Mouse (Mus musculus): Measurements from ENCODE around the gene Rere. TPM values are rescaled to one million over a fixed set of nuclear protein-coding genes. Genes with fewer than 3 reads are reported as not detected.
"Not testable (repeated sequence)": the region's sequence is repeated elsewhere in the genome, so short reads cannot be mapped to it uniquely, and the experiment has no call there.

Rere gene
- polyA plus RNA-seq, 1 experiment from 2014 or later, result 41.2 TPM

- H3K4me2 ChIP-seq, result no peak overlapping the region
- no peak for ATAC-seq (ENCODE audit: low read depth)
- no peak overlapping the region for H3K9ac ChIP-seq
- no peaks in the 10 kb centered on the region for H3K9me3 ChIP-seq
- 69% methylated on average over 4 of the region's 4 CpGs for WGBS
- H3K4me1 ChIP-seq (replicated peaks), result peaks cover 65% of the 10 kb centered on the region
- no peaks in the 10 kb centered on the region for H3K27me3 ChIP-seq
- 0 out of 2 replicates have a peak overlapping the region, but pooled peaks have one; percentile 18 for H3K27ac ChIP-seq (replicated peaks)
- no peak overlapping the region for H3K4me3 ChIP-seq
- H3K36me3 ChIP-seq, result no peaks in the 10 kb centered on the region
These were observed 310.2 kb downstream of the Rere start for GRCm38 (mm10) chr4:150591602-150592001.

- no peak for ATAC-seq (ENCODE audit: low read depth)
These were observed 310.6 kb downstream of the Rere start for GRCm38 (mm10) chr4:150592087-150592486.

GRCm38 (mm10) chr4:150593473-150594217, 312.2 kb downstream of the Rere start:
- no peak overlapping the region for H3K9ac ChIP-seq
- H3K27ac ChIP-seq (replicated peaks), result no peak overlapping the region; the same call in 1 of the 2 replicates
- no peaks in the 10 kb centered on the region for H3K9me3 ChIP-seq
- no peak overlapping the region for H3K4me2 ChIP-seq
- WGBS, result 81% methylated on average over 4 of the region's 4 CpGs
- H3K36me3 ChIP-seq, result no peaks in the 10 kb centered on the region
- no peak overlapping the region for H3K4me3 ChIP-seq
- H3K27me3 ChIP-seq, result no peaks in the 10 kb centered on the region
- H3K4me1 ChIP-seq (replicated peaks), result peaks cover 64% of the 10 kb centered on the region
- ATAC-seq (ENCODE audit: low read depth), result no peak

More at GRCm38 (mm10) chr4:150592087-150592486, 310.6 kb downstream of the Rere start:
- Histone ChIP-seq H3K27ac (replicated peaks) (peak overlapping the region; percentile 56), H3K4me2 (no peak overlapping the region), H3K27me3 (no peaks in the 10 kb centered on the region), H3K4me1 (replicated peaks) (peaks cover 60% of the 10 kb centered on the region), H3K9me3 (no peaks in the 10 kb centered on the region), H3K9ac (no peak overlapping the region), H3K4me3 (no peak overlapping the region), H3K36me3 (no peaks in the 10 kb centered on the region)
- WGBS, result 84% methylated on average over 6 of the region's 6 CpGs

GRCm38 (mm10) chr4:150594298-150594829, 312.9 kb downstream of the Rere start:
- Histone ChIP-seq H3K27ac (replicated peaks) (no peak overlapping the region; the same call in 1 of the 2 replicates), H3K9me3 (no peaks in the 10 kb centered on the region), H3K36me3 (no peaks in the 10 kb centered on the region), H3K4me3 (no peak overlapping the region), H3K4me1 (replicated peaks) (peaks cover 66% of the 10 kb centered on the region), H3K9ac (no peak overlapping the region), H3K4me2 (no peak overlapping the region), H3K27me3 (no peaks in the 10 kb centered on the region)
- 91% methylated on average over 4 of the region's 4 CpGs for WGBS
- ATAC-seq (ENCODE audit: low read depth), result no peak

GRCm38 (mm10) chr4:150595071-150595470, 313.6 kb downstream of the Rere start:
- Histone ChIP-seq H3K27me3 (no peaks in the 10 kb centered on the region), H3K27ac (replicated peaks) (no peak overlapping the region), H3K4me3 (no peak overlapping the region), H3K9ac (no peak overlapping the region), H3K9me3 (no peaks in the 10 kb centered on the region), H3K36me3 (no peaks in the 10 kb centered on the region), H3K4me1 (replicated peaks) (peaks cover 64% of the 10 kb centered on the region), H3K4me2 (no peak overlapping the region)
- 80% methylated on average over 3 of the region's 3 CpGs for WGBS
- ATAC-seq (ENCODE audit: low read depth), result no peak

GRCm38 (mm10) chr4:150595991-150596390, 314.5 kb downstream of the Rere start:
- H3K9me3 ChIP-seq, result no peaks in the 10 kb centered on the region
- no peak overlapping the region for H3K4me2 ChIP-seq
- WGBS, result 89% methylated on average over 5 of the region's 5 CpGs

GRCm38 (mm10) chr4:150598686-150599085, 317.2 kb downstream of the Rere start:
- no peak overlapping the region for H3K4me3 ChIP-seq
- H3K27me3 ChIP-seq, result no peaks in the 10 kb centered on the region
- 76% methylated on average over 1 of the region's 1 CpGs for WGBS
- no peak overlapping the region for H3K9ac ChIP-seq
- no peak overlapping the region for H3K4me2 ChIP-seq
- H3K36me3 ChIP-seq, result no peaks in the 10 kb centered on the region
- no peak for ATAC-seq (ENCODE audit: low read depth)
- H3K9me3 ChIP-seq, result no peaks in the 10 kb centered on the region
- peaks cover 42% of the 10 kb centered on the region for H3K4me1 ChIP-seq (replicated peaks)
- 0 out of 2 replicates have a peak overlapping the region, but pooled peaks have one; percentile 9 for H3K27ac ChIP-seq (replicated peaks)

More at GRCm38 (mm10) chr4:150595991-150596390, 314.5 kb downstream of the Rere start:
- ATAC-seq (ENCODE audit: low read depth), result no peak
- no peak overlapping the region for H3K27ac ChIP-seq (replicated peaks)
- H3K36me3 ChIP-seq, result no peaks in the 10 kb centered on the region
- no peak overlapping the region for H3K9ac ChIP-seq
- no peaks in the 10 kb centered on the region for H3K27me3 ChIP-seq
- H3K4me3 ChIP-seq, result no peak overlapping the region
- H3K4me1 ChIP-seq (replicated peaks), result peaks cover 55% of the 10 kb centered on the region

- 74% methylated on average over 3 of the region's 3 CpGs for WGBS
- Histone ChIP-seq H3K27me3 (no peaks in the 10 kb centered on the region), H3K27ac (replicated peaks) (0 out of 2 replicates have a peak overlapping the region, but pooled peaks have one; percentile 2), H3K36me3 (no peaks in the 10 kb centered on the region), H3K4me3 (no peak overlapping the region), H3K4me1 (replicated peaks) (peaks cover 48% of the 10 kb centered on the region), H3K4me2 (no peak overlapping the region), H3K9ac (no peak overlapping the region), H3K9me3 (no peaks in the 10 kb centered on the region)
- no peak for ATAC-seq (ENCODE audit: low read depth)
These were observed 317.9 kb downstream of the Rere start for GRCm38 (mm10) chr4:150599119-150599992.

- H3K4me1 ChIP-seq (replicated peaks), result peaks cover 60% of the 10 kb centered on the region
- not testable (repeated sequence) for H3K27ac ChIP-seq (replicated peaks); H3K4me2 ChIP-seq; H3K9ac ChIP-seq; H3K36me3 ChIP-seq; H3K4me3 ChIP-seq; H3K27me3 ChIP-seq; H3K9me3 ChIP-seq; ATAC-seq (ENCODE audit: low read depth)
- 80% methylated on average over 2 of the region's 2 CpGs for WGBS
These were observed 319.1 kb downstream of the Rere start for GRCm38 (mm10) chr4:150600503-150600902.

GRCm38 (mm10) chr4:150601489-150601888, 320.0 kb downstream of the Rere start:
- WGBS, result 62% methylated on average over 10 of the region's 10 CpGs
- ATAC-seq (ENCODE audit: low read depth), result no peak
- H3K4me3 ChIP-seq, result no peak overlapping the region
- no peaks in the 10 kb centered on the region for H3K36me3 ChIP-seq
- H3K9ac ChIP-seq, result peak overlapping the region; percentile 27; the same call in 1 of the 2 replicates
- peaks cover 65% of the 10 kb centered on the region for H3K4me1 ChIP-seq (replicated peaks)
- H3K27me3 ChIP-seq, result no peaks in the 10 kb centered on the region
- H3K4me2 ChIP-seq, result no peak overlapping the region
- H3K9me3 ChIP-seq, result no peaks in the 10 kb centered on the region
- H3K27ac ChIP-seq (replicated peaks), result peak overlapping the region; percentile 46

GRCm38 (mm10) chr4:150603366-150604061, 322.1 kb downstream of the Rere start:
- H3K27me3 ChIP-seq, result no peaks in the 10 kb centered on the region
- H3K4me3 ChIP-seq, result no peak overlapping the region
- H3K4me2 ChIP-seq, result no peak overlapping the region
- H3K9ac ChIP-seq, result no peak overlapping the region
- no peaks in the 10 kb centered on the region for H3K36me3 ChIP-seq
- 91% methylated on average over 1 of the region's 1 CpGs for WGBS
- no peak for ATAC-seq (ENCODE audit: low read depth)
- H3K27ac ChIP-seq (replicated peaks), result 0 out of 2 replicates have a peak overlapping the region, but pooled peaks have one; percentile 49
- peaks cover 66% of the 10 kb centered on the region for H3K4me1 ChIP-seq (replicated peaks)
- no peaks in the 10 kb centered on the region for H3K9me3 ChIP-seq
